Mouse (Mus musculus) c-Kit-negative CD71-positive TER-119-positive erythroid progenitor cells, embryonic 14.5 days (primary cell): ENCODE data around the gene Rhod.
A peak's percentile ranks its signal among the peaks of the same experiment; 100 is the strongest.

Source experiments
- DNase-seq: peaks from one replicate; pipeline ENCODE4 v3.0.0-alpha.2; 2013; ENCODE audit warnings: low read depth, low spot score

The Rhod gene

DNA sequence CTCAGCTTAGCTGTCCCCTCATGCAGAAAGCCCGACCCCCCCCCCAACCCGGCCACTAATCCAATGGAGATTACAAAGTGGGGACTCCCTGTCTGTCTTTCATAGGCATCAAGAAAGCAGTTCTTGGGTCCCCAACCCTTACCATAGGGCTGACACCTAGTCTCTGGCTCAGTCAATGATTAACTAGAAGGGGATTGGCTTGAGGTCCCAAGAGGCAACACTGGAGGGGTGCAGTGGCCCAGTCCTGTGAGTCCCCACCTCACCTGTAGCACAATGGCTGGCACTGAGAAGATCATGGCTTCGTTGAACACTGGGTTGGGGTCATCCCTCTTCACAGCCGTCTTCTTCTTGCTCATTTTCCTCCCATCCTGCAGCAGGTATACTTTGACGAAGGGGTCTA, 11.4 kb upstream of the Rhod start:
- no peak for DNase-seq

- DNase-seq, result no peak
These were observed 10.0 kb upstream of the Rhod start for GRCm38 (mm10) chr19:4449230-4449629.

DNA sequence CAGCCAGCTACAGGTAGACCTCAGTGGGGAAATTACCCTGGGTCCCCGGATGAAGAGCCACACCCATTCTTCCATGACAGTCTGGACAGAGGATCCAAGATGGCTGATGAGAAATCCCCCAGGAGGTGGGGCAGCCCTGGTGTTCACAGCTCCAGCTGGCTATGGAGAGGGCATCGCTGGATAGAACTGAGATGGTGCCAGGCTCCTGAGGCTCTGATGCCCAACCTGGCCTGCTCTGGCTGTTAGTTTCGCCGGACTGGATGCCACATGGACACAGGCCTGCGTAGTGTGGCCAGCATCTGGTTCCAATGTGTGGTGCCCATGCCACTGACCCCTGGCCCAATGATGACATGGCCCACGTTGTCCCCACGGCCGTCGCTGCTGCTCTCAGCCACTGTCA, 8.2 kb upstream of the Rhod start:
- no peak for DNase-seq

DNA sequence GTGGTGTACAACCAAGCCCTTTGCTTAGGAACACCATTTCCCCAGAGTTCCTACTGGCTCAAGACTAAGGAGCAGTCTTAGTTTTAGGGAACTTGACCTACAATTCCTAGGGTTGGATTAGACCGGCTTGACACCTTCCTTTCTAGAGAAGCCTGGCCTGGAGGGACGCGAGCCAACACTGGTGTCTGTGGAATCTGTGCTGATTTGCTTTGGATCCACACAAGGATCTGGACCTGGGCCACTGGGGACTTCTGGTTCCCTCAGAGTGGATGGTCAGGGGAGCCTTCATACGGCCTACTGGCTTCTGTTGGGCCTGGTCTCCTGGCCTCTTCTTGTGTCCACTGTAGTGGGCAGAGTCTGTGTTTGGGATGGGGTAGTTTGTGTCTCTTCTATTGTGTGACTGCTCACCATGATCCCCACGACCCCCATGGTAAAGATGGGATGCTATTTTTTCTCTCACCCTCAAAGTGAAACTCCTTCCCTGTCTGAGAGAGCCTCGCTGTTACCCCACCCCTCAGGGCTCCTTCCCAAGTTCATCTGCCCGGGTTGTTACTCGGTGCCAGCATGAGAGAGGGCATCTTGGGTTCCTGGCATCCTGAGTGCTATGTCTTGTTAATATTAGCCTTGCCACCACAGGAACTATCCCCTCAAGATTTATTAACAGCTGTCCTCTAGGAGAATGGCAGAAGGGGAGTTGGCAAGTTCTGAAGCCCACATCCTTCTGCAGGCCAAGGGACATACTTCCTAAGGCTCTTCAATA, 7.6 kb upstream of the Rhod start:
- no peak for DNase-seq

GRCm38 (mm10) chr19:4442408-4442807, 3.2 kb upstream of the Rhod start:
- peak; percentile 38 for DNase-seq

- DNase-seq, result no peak
These were observed 2.5 kb upstream of the Rhod start for GRCm38 (mm10) chr19:4441621-4442161.

- DNase-seq, result peak; percentile 45
These were observed 1.9 kb upstream of the Rhod start for GRCm38 (mm10) chr19:4441090-4441591.

DNA sequence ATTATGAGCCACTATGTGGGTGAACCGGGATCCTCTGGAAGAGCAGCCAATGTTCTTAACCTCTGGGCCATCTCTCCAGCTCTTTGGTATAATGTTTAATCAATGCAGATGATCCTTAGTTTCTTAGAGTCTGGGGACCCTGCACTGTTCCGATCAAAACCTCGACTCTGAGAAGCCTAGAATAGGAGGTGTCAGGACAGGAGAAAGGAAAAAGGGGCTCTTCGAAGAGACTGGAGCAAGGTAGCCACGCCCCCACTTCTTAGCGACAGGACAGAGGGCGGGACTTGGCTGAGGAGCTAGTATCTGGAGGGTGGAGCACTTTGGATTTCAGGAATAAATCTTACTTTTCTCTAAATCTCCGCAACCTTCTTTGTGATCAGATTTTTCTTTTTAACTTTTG, 990 bp upstream of the Rhod start:
- DNase-seq, result no peak

- DNase-seq, result no peak
These were observed 456 bp downstream of the Rhod start for GRCm38 (mm10) chr19:4438791-4439160.

- no peak for DNase-seq
These were observed 1.3 kb downstream of the Rhod start for GRCm38 (mm10) chr19:4437886-4438285.

DNA sequence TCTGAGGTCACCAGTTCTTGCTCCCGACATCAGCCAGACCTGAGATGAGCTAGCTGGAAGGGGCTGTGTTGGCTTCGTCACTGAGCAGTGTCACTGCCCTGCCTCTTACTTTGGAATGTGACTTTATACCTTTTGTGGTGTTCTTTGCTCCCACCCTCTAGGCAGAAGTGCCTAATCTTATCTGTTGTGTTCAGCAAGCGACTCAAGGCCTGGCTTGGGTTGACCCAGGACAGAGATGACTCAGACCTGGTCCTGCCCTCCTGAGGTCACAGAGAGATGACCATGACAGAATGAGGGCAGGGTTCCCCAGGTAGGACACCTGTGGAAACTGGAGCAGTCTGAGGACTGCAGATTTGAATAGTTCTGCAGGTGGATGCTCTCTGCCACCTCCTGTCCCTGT, 3.0 kb downstream of the Rhod start:
- no peak for DNase-seq

- DNase-seq, result no peak
These were observed 4.2 kb downstream of the Rhod start for GRCm38 (mm10) chr19:4434999-4435398.

DNA sequence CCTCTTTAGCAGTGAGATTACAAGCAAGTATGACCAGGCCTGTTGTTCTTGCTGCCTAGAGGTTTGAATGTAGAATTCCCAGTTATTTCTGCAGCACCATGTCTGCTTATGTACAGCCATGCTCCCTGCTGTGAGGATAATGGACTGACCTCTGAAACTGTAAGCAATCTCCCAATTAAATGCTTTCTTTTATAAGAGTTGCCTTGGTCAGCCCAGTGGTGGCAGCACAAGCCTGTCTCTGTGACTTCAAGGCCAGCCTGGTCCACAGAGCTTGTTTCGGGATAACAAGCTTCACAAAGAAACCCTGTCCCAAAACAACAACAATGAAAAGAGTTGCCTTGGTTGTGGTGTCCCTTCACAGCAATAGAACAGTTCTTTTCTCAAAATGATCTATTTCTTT, 5.5 kb downstream of the Rhod start:
- DNase-seq, result no peak

- DNase-seq, result no peak
These were observed 9.1 kb downstream of the Rhod start for GRCm38 (mm10) chr19:4430091-4430620.

GRCm38 (mm10) chr19:4425610-4426366, 13.4 kb downstream of the Rhod start:
- DNase-seq, result peak; percentile 20

GRCm38 (mm10) chr19:4423021-4423420, 16.2 kb downstream of the Rhod start:
- DNase-seq, result no peak

GRCm38 (mm10) chr19:4422581-4422980, 16.7 kb downstream of the Rhod start:
- DNase-seq, result no peak

DNA sequence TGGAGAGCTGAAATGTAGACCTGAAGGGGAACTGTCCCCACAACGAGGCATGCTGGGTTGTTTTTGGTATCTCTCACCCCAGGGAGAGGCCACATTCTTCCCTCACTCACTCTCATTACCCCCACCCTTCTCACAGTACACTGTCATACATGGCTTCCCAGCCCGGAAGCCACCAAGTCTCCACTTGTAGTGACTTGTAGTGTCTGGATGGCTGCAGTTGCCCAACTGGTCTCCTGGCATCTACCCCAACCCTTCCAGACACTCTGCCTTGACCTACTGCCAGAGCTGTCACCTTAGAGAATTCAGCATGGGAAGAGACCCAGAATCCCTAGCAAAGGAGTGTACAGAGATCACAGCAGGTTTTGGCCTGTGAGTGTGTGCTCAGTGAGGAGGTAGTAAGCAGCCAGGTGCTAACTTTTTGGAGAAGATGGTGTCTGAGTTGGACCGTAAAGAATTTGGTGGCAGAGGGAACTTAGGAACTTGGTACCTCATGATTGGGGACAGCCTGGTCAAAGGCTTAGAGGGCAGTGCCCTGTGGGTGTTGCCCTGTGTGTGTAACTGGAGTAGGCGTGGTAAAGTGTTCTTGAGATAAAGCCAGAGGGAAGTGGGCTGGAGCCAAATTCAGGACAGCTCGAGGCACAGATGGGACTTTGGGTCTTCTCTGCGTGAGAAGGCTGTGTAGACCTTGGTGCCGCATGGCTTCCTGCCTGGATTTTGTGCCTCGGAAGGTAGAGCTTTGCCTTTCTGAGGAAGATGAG, 18.9 kb downstream of the Rhod start:
- no peak for DNase-seq

- no peak for DNase-seq
These were observed 19.5 kb downstream of the Rhod start for GRCm38 (mm10) chr19:4419711-4420110.

GRCm38 (mm10) chr19:4417713-4418112, 21.5 kb downstream of the Rhod start:
- DNase-seq, result no peak

DNA sequence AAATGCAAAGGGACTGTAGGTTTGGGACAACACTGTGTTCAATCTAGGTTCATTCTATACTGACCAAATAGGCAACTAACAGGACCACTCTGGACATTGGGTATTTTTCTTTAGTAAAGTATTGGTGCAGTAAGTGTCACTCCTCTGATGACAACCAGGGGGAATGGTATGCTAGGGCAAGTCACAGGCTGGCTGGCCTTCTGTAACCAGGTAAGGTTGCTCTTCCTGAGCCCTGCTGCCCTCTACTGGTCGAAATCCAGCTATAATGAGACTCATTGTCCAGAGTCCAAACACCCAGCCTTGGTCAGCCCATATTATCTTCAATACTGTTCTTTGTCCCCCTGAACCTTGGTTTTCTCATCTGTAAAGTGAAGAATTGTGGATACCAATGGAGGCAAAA, 22.0 kb downstream of the Rhod start:
- DNase-seq, result no peak

DNA sequence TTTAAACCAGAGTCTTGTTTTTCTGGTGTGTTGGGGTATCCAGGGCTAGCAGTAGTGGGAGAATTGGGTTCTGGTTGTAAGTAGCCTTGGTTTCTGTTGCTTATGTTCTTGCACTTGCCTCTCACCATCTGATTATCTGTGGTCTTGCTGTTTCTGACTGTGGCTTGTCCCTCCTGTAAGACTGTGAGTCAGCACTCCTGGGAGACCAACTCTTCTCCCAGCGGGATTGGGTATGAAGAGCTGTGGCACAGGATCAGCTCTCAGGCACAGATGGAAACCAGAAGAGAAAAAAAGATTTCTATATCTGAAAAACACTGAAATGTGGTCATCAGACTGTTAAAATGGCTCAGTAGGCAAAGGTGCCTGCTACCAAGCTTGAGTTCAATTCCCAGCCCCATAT, 24.6 kb downstream of the Rhod start:
- no peak for DNase-seq
